Mouse (Mus musculus): ENCODE results near the gene Gm20696.

DNA sequence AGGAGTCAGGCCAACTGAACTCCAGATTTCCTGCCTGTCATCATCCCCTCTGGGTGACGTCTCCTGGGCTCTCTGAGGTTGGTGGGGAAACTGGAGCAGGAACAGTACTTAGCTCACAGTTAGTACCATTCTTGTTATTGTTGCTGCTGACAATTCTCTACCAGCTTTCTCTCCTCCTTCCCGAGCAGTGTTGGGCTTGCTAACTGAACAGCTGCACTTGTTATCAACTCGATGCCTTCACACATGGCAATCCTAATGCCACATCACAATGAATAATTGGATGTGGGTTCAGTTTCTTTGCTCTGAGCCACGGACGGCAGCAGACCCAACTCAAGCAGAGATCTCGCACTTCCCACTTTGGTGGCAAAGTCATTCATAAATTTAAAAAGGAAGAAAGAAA lies 89.6 kb downstream of the Gm20696 start:
- TF ChIP-seq POLR2A (IDR thresholded peaks at IDR 0.05; ENCODE audit: low read depth, low read length): no peak
- no peak for TF ChIP-seq CTCF (IDR thresholded peaks at IDR 0.05; ENCODE audit: extremely low read depth, insufficient read depth, insufficient read length, insufficient replicate concordance)
